Mouse (Mus musculus) T-helper 2 cell (primary cell): ENCODE measurements at regions not wholly inside any gene's neighbourhood (a gene's known extent, or its start where the extent isn't known, plus 50 kb on each side); places are given as distances from the start of the nearest gene placed in this dataset.

ENCODE experiments used
- in situ Hi-C: fragments of 300-600 bp; cut with MboI, MseI; formaldehyde crosslinking; loops from one replicate; pipeline ENCODE4 v1.15.1; 2025; ENCODE audit warnings: high pct_unique_total_duplicates

GRCm38 (mm10) chr16:30769467-30769866 is 169.9 kb downstream of the Fam43a start:
- in situ Hi-C loops: loop anchor here (10.0 kb wide), 1 partner anchor 55 kb away; no protein-coding TSS in a partner anchor

GRCm38 (mm10) chr16:30772802-30773201 is 173.3 kb downstream of the Fam43a start:
- in situ Hi-C loops: no loop called here

- in situ Hi-C loops: no loop called here
Observed at GRCm38 (mm10) chr16:30774951-30775661, 175.6 kb downstream of the Fam43a start.

GRCm38 (mm10) chr16:30775740-30776700 is 176.5 kb downstream of the Fam43a start:
- in situ Hi-C loops: no loop called here

- in situ Hi-C loops: no loop called here
Observed at GRCm38 (mm10) chr16:30777416-30777815, 177.9 kb downstream of the Fam43a start.

GRCm38 (mm10) chr16:30778078-30778477 is 178.6 kb downstream of the Fam43a start:
- in situ Hi-C loops: no loop called here

- in situ Hi-C loops: no loop called here
Observed at GRCm38 (mm10) chr16:30778945-30779344, 179.4 kb downstream of the Fam43a start.

GRCm38 (mm10) chr16:30784261-30784660 is 184.7 kb downstream of the Fam43a start:
- in situ Hi-C loops: loop anchor here (10.0 kb wide), 1 partner anchor 369 kb away; no protein-coding TSS in a partner anchor

- in situ Hi-C loops: loop anchor here (10.0 kb wide), 1 partner anchor 370 kb away; no protein-coding TSS in a partner anchor
Observed at GRCm38 (mm10) chr16:30784949-30785348, 185.4 kb downstream of the Fam43a start.

GRCm38 (mm10) chr16:30786060-30786459 is 186.5 kb downstream of the Fam43a start:
- in situ Hi-C loops: loop anchor here (10.0 kb wide), 1 partner anchor 371 kb away; no protein-coding TSS in a partner anchor

- in situ Hi-C loops: loop anchor here (10.0 kb wide), 1 partner anchor 373 kb away; no protein-coding TSS in a partner anchor
Observed at GRCm38 (mm10) chr16:30787351-30787750, 187.8 kb downstream of the Fam43a start.

- in situ Hi-C loops: loop anchor here (10.0 kb wide), 1 partner anchor 374 kb away; no protein-coding TSS in a partner anchor
Observed at GRCm38 (mm10) chr16:30788321-30788781, 188.8 kb downstream of the Fam43a start.

- in situ Hi-C loops: loop anchor here (10.0 kb wide), 1 partner anchor 374 kb away; no protein-coding TSS in a partner anchor
Observed at GRCm38 (mm10) chr16:30788944-30789781, 189.6 kb downstream of the Fam43a start.

GRCm38 (mm10) chr16:30790036-30790435 is 190.5 kb downstream of the Fam43a start:
- in situ Hi-C loops: no loop called here

GRCm38 (mm10) chr16:30790551-30791001 is 191.1 kb downstream of the Fam43a start:
- in situ Hi-C loops: no loop called here

- in situ Hi-C loops: no loop called here
Observed at GRCm38 (mm10) chr16:30791048-30791855, 191.7 kb downstream of the Fam43a start.

- in situ Hi-C loops: no loop called here
Observed at GRCm38 (mm10) chr16:30792738-30793377, 193.3 kb downstream of the Fam43a start.

GRCm38 (mm10) chr16:30793378-30793753 is 193.8 kb downstream of the Fam43a start:
- in situ Hi-C loops: no loop called here

GRCm38 (mm10) chr16:30793856-30794255 is 194.3 kb downstream of the Fam43a start:
- in situ Hi-C loops: no loop called here

GRCm38 (mm10) chr16:30795501-30795904 is 196.0 kb downstream of the Fam43a start:
- in situ Hi-C loops: no loop called here
